Mouse (Mus musculus) liver, postnatal 0 days (tissue): ENCODE data around the gene Adh7.

ENCODE experiments used
- CTCF ChIP-seq: sonication (generic); IDR thresholded peaks from 2 replicates; pipeline ENCODE4 v1.5.1; 2016; ENCODE audit warnings: antibody characterized with exemption, low read depth
- EP300 ChIP-seq: IDR thresholded peaks from 2 replicates; pipeline ENCODE4 v1.6.1; 2016; ENCODE audit warnings: antibody characterized with exemption, low read depth, mild to moderate bottlenecking

DNA sequence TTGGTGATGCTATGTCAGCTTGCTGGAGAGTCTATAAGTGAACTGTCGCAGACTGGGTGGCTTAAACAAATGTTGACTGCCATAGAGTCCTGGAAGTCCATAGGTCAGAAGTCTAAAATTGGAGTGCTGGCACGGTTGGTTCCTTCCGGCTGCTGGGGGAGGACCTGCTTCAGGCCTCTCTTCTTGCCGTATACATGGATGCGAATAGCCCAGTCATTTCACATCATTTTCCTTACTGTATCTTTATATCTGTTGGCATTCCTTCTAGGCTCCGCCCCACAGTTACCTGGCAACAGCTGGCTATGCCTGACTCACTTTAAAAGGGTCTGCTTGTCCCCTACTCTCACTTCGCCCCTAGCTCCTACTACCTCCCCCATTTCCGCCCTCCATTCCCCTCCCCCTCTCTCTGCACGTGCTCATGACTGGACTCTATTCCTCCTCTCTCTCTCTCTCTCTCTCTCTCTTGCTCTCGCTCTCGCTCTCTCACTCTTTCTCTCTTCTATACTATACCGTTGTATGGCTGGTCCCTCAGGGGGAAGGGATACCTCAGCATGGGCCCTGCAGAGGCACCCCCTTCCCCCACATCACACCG lies 6.9 kb downstream of the Adh7 start:
- TF ChIP-seq EP300: no peak
- no peak for TF ChIP-seq CTCF
